Mouse (Mus musculus): ENCODE measurements around the gene Ctps. TPM values are rescaled to one million over a fixed set of nuclear protein-coding genes. Genes with fewer than 3 reads are reported as not detected.

Ctps gene
- polyA plus RNA-seq, 1 experiment from 2014 or later = 67.0 TPM

- Histone ChIP-seq H3K4me2 (replicated peaks) (peak overlapping the region; percentile 82), H3K9ac (peak overlapping the region; percentile 47; the same call in 1 of the 2 replicates), H3K36me3 (peaks cover 13% of the 10 kb centered on the region), H3K4me1 (peaks cover 31% of the 10 kb centered on the region), H3K9me3 (replicated peaks) (no peaks in the 10 kb centered on the region), H3K4me3 (replicated peaks) (peak overlapping the region; percentile 96), H3K27me3 (no peaks in the 10 kb centered on the region), H3K27ac (replicated peaks) (peak overlapping the region; percentile 28; the same call in 1 of the 2 replicates)
- 5% methylated on average over 4 of the region's 4 CpGs for WGBS
- no peak for ATAC-seq (ENCODE audit: insufficient number of reproducible peaks, low FRiP score, low TSS enrichment, low read depth)
These were observed 1.1 kb downstream of the Ctps start for GRCm38 (mm10) chr4:120569025-120569424.

GRCm38 (mm10) chr4:120568005-120568404 lies 2.1 kb downstream of the Ctps start:
- peaks cover 31% of the 10 kb centered on the region for H3K4me1 ChIP-seq
- peak overlapping the region; percentile 69 for H3K27ac ChIP-seq (replicated peaks)
- no peaks in the 10 kb centered on the region for H3K9me3 ChIP-seq (replicated peaks)
- H3K4me3 ChIP-seq (replicated peaks) = peak overlapping the region; percentile 96; the same call in 1 of the 2 replicates
- no peaks in the 10 kb centered on the region for H3K27me3 ChIP-seq
- H3K4me2 ChIP-seq (replicated peaks) = peak overlapping the region; percentile 82
- ATAC-seq (ENCODE audit: insufficient number of reproducible peaks, low FRiP score, low TSS enrichment, low read depth) = no peak
- peaks cover 19% of the 10 kb centered on the region for H3K36me3 ChIP-seq
- WGBS = 22% methylated on average over 5 of the region's 5 CpGs
- no peak overlapping the region for H3K9ac ChIP-seq

GRCm38 (mm10) chr4:120565726-120566125 lies 4.3 kb downstream of the Ctps start:
- WGBS = 76% methylated on average over 2 of the region's 2 CpGs
- no peak overlapping the region for H3K9ac ChIP-seq
- peaks cover 22% of the 10 kb centered on the region for H3K4me1 ChIP-seq
- ATAC-seq (ENCODE audit: insufficient number of reproducible peaks, low FRiP score, low TSS enrichment, low read depth) = no peak
- H3K27me3 ChIP-seq = no peaks in the 10 kb centered on the region
- H3K9me3 ChIP-seq (replicated peaks) = no peaks in the 10 kb centered on the region
- H3K36me3 ChIP-seq = peaks cover 34% of the 10 kb centered on the region
- no peak overlapping the region for H3K4me2 ChIP-seq (replicated peaks)
- H3K4me3 ChIP-seq (replicated peaks) = no peak overlapping the region
- no peak overlapping the region for H3K27ac ChIP-seq (replicated peaks)

GRCm38 (mm10) chr4:120556592-120556991 lies 13.5 kb downstream of the Ctps start:
- H3K9me3 ChIP-seq (replicated peaks) = no peaks in the 10 kb centered on the region
- H3K27me3 ChIP-seq = no peaks in the 10 kb centered on the region
- no peak overlapping the region for H3K4me2 ChIP-seq (replicated peaks)
- no peak overlapping the region for H3K27ac ChIP-seq (replicated peaks)
- H3K9ac ChIP-seq = no peak overlapping the region
- H3K4me1 ChIP-seq = no peaks in the 10 kb centered on the region
- peaks cover 75% of the 10 kb centered on the region for H3K36me3 ChIP-seq
- no peak for ATAC-seq (ENCODE audit: insufficient number of reproducible peaks, low FRiP score, low TSS enrichment, low read depth)
- H3K4me3 ChIP-seq (replicated peaks) = no peak overlapping the region
- 86% methylated on average over 6 of the region's 6 CpGs for WGBS

GRCm38 (mm10) chr4:120544896-120545295 lies 25.2 kb downstream of the Ctps start:
- Histone ChIP-seq H3K4me3 (replicated peaks) (no peak overlapping the region), H3K27ac (replicated peaks) (no peak overlapping the region), H3K4me2 (replicated peaks) (no peak overlapping the region), H3K9me3 (replicated peaks) (no peaks in the 10 kb centered on the region), H3K36me3 (peaks cover 86% of the 10 kb centered on the region), H3K9ac (no peak overlapping the region), H3K27me3 (no peaks in the 10 kb centered on the region), H3K4me1 (no peaks in the 10 kb centered on the region)
- no peak for ATAC-seq (ENCODE audit: insufficient number of reproducible peaks, low FRiP score, low TSS enrichment, low read depth)
- 95% methylated on average over 1 of the region's 1 CpGs for WGBS

- WGBS = 97% methylated on average over 10 of the region's 10 CpGs
- Histone ChIP-seq H3K4me1 (no peaks in the 10 kb centered on the region), H3K9ac (no peak overlapping the region), H3K4me2 (replicated peaks) (no peak overlapping the region), H3K27ac (replicated peaks) (no peak overlapping the region), H3K27me3 (no peaks in the 10 kb centered on the region), H3K4me3 (replicated peaks) (no peak overlapping the region), H3K36me3 (peaks cover 49% of the 10 kb centered on the region), H3K9me3 (replicated peaks) (no peaks in the 10 kb centered on the region)
- no peak for ATAC-seq (ENCODE audit: insufficient number of reproducible peaks, low FRiP score, low TSS enrichment, low read depth)
These were observed 31.4 kb downstream of the Ctps start for GRCm38 (mm10) chr4:120538664-120539063.

- H3K4me3 ChIP-seq (replicated peaks) = no peak within 1 kb of the TSS
- H3K9ac ChIP-seq = no peak within 1 kb of the TSS
- H3K27me3 ChIP-seq = no peaks in the 10 kb centered on the region
- ATAC-seq (ENCODE audit: insufficient number of reproducible peaks, low FRiP score, low TSS enrichment, low read depth) = no peak
- peaks cover 47% of the 10 kb centered on the region for H3K36me3 ChIP-seq
- H3K27ac ChIP-seq (replicated peaks) = no peak within 1 kb of the TSS
- no peak within 1 kb of the TSS for H3K4me2 ChIP-seq (replicated peaks)
- no peaks in the 10 kb centered on the region for H3K4me1 ChIP-seq
- WGBS = 80% methylated on average over 6 of the region's 6 CpGs
- H3K9me3 ChIP-seq (replicated peaks) = no peaks in the 10 kb centered on the region
These were observed 38.1 kb downstream of the Ctps start, which contains the start of gene Slfnl1 for GRCm38 (mm10) chr4:120531986-120532385. TSS of gene Slfnl1 (plus strand) at chr4:120532231.

- 79% methylated on average over 9 of the region's 9 CpGs for WGBS
- Histone ChIP-seq H3K27me3 (no peaks in the 10 kb centered on the region), H3K9ac (no peak overlapping the region), H3K36me3 (peaks cover 70% of the 10 kb centered on the region), H3K9me3 (replicated peaks) (no peaks in the 10 kb centered on the region), H3K27ac (replicated peaks) (no peak overlapping the region), H3K4me3 (replicated peaks) (no peak overlapping the region), H3K4me1 (no peaks in the 10 kb centered on the region), H3K4me2 (replicated peaks) (no peak overlapping the region)
- ATAC-seq (ENCODE audit: insufficient number of reproducible peaks, low FRiP score, low TSS enrichment, low read depth) = no peak
These were observed 41.9 kb downstream of the Ctps start for GRCm38 (mm10) chr4:120528171-120528570.

GRCm38 (mm10) chr4:120523092-120523491 lies 47.0 kb downstream of the Ctps start:
- ATAC-seq (ENCODE audit: insufficient number of reproducible peaks, low FRiP score, low TSS enrichment, low read depth) = no peak
- no peak overlapping the region for H3K27ac ChIP-seq (replicated peaks)
- 87% methylated on average over 3 of the region's 3 CpGs for WGBS

GRCm38 (mm10) chr4:120522351-120522750 lies 47.7 kb downstream of the Ctps start:
- H3K27ac ChIP-seq (replicated peaks) = no peak overlapping the region
- H3K9me3 ChIP-seq (replicated peaks) = no peaks in the 10 kb centered on the region
- no peak overlapping the region for H3K4me3 ChIP-seq (replicated peaks)
- no peak overlapping the region for H3K4me2 ChIP-seq (replicated peaks)
- no peaks in the 10 kb centered on the region for H3K4me1 ChIP-seq
- 87% methylated on average over 4 of the region's 4 CpGs for WGBS
- ATAC-seq (ENCODE audit: insufficient number of reproducible peaks, low FRiP score, low TSS enrichment, low read depth) = no peak
- no peaks in the 10 kb centered on the region for H3K27me3 ChIP-seq
- no peak overlapping the region for H3K9ac ChIP-seq
- H3K36me3 ChIP-seq = peaks cover 68% of the 10 kb centered on the region

More at GRCm38 (mm10) chr4:120523092-120523491, 47.0 kb downstream of the Ctps start:
- Histone ChIP-seq H3K36me3 (peaks cover 67% of the 10 kb centered on the region), H3K9me3 (replicated peaks) (no peaks in the 10 kb centered on the region), H3K9ac (no peak overlapping the region), H3K27me3 (no peaks in the 10 kb centered on the region), H3K4me2 (replicated peaks) (no peak overlapping the region), H3K4me1 (no peaks in the 10 kb centered on the region), H3K4me3 (replicated peaks) (no peak overlapping the region)

- WGBS = 63% methylated on average over 5 of the region's 5 CpGs
- no peak for ATAC-seq (ENCODE audit: insufficient number of reproducible peaks, low FRiP score, low TSS enrichment, low read depth)
- peaks cover 74% of the 10 kb centered on the region for H3K36me3 ChIP-seq
These were observed 48.3 kb downstream of the Ctps start for GRCm38 (mm10) chr4:120521761-120522160.

GRCm38 (mm10) chr4:120517335-120517734 lies 52.7 kb downstream of the Ctps start:
- H3K4me3 ChIP-seq (replicated peaks) = no peak overlapping the region
- 0 out of 2 replicates have a peak overlapping the region, but pooled peaks have one; percentile 17 for H3K27ac ChIP-seq (replicated peaks)
- ATAC-seq (ENCODE audit: insufficient number of reproducible peaks, low FRiP score, low TSS enrichment, low read depth) = no peak
- 68% methylated on average over 4 of the region's 4 CpGs for WGBS
- H3K4me2 ChIP-seq (replicated peaks) = no peak overlapping the region
- no peaks in the 10 kb centered on the region for H3K9me3 ChIP-seq (replicated peaks)
- no peaks in the 10 kb centered on the region for H3K4me1 ChIP-seq
- no peak overlapping the region for H3K9ac ChIP-seq
- peaks cover 62% of the 10 kb centered on the region for H3K36me3 ChIP-seq
- no peaks in the 10 kb centered on the region for H3K27me3 ChIP-seq

More at GRCm38 (mm10) chr4:120521761-120522160, 48.3 kb downstream of the Ctps start:
- no peak overlapping the region for H3K4me2 ChIP-seq (replicated peaks)
- no peak overlapping the region for H3K27ac ChIP-seq (replicated peaks)
- H3K4me1 ChIP-seq = no peaks in the 10 kb centered on the region
- no peak overlapping the region for H3K4me3 ChIP-seq (replicated peaks)
- H3K9me3 ChIP-seq (replicated peaks) = no peaks in the 10 kb centered on the region
- H3K9ac ChIP-seq = no peak overlapping the region
- H3K27me3 ChIP-seq = no peaks in the 10 kb centered on the region

Measured in embryonic facial prominence, embryonic 15.5 days (tissue).